Mouse (Mus musculus) heart, embryonic 12.5 days (tissue): ENCODE data around the gene Ttc16. TPM values are rescaled to one million over a fixed set of nuclear protein-coding genes. Genes with fewer than 3 reads are reported as not detected.

Source experiments
- ATAC-seq: fragments of 200-750 bp; cut with Nextera tagmentation; 2 replicates; pipeline ENCODE4 v1.8.0; 2017; ENCODE audit warnings: moderate TSS enrichment, moderate library complexity; ENCODE audit not compliant: insufficient number of reproducible peaks, low FRiP score
- H3K27ac ChIP-seq: fragments of 300-500 bp; sonication (generic); 2 replicates; pipeline ENCODE4 v1.5.1; 2016; ENCODE audit warnings: mild to moderate bottlenecking, moderate library complexity; ENCODE audit not compliant: poor library complexity, severe bottlenecking
- H3K27me3 ChIP-seq: fragments of 300-500 bp; sonication (generic); replicated peaks from 2 replicates; pipeline ENCODE4 v1.6.1; 2016; ENCODE audit warnings: mild to moderate bottlenecking, moderate library complexity
- H3K36me3 ChIP-seq: fragments of 300-500 bp; sonication (generic); 2 replicates; pipeline ENCODE4 v1.6.1; 2016; ENCODE audit warnings: mild to moderate bottlenecking, moderate library complexity
- H3K4me1 ChIP-seq: fragments of 300-500 bp; sonication (generic); replicated peaks from 2 replicates; pipeline ENCODE4 v1.6.1; 2016; ENCODE audit warnings: mild to moderate bottlenecking
- H3K4me2 ChIP-seq: fragments of 300-500 bp; sonication (generic); 2 replicates; pipeline ENCODE4 v1.6.1; 2016; ENCODE audit warnings: mild to moderate bottlenecking, moderate library complexity
- H3K4me3 ChIP-seq: fragments of 300-500 bp; sonication (generic); 2 replicates; pipeline ENCODE4 v1.5.1; 2016; ENCODE audit warnings: mild to moderate bottlenecking
- H3K9ac ChIP-seq: fragments of 300-500 bp; sonication (generic); 2 replicates; pipeline ENCODE4 v1.6.1; 2016; ENCODE audit warnings: mild to moderate bottlenecking, moderate library complexity
- H3K9me3 ChIP-seq: fragments of 300-500 bp; sonication (generic); replicated peaks from 2 replicates; pipeline ENCODE4 v1.6.1; 2016; ENCODE audit warnings: mild to moderate bottlenecking, moderate library complexity
- WGBS: fragments of 180-500 bp; shearing (Covaris S2); methylation state at CpG from one replicate; pipeline ENCODE4 v1.1.7; 2016; 5-methylcytosine and 5-hydroxymethylcytosine counted together
- polyA plus RNA-seq: library from polyadenylated mRNA; unstranded; fragments of >200 nt; fragmentation: Nextera tagmentation; extraction: Ambion mirVana; gene quantifications from 2 replicates; pipeline ENCODE4 v1.2.1, GENCODE M21; 2016

Ttc16 gene
- polyA plus RNA-seq, 1 experiment from 2014 or later, result 0.24 TPM

DNA sequence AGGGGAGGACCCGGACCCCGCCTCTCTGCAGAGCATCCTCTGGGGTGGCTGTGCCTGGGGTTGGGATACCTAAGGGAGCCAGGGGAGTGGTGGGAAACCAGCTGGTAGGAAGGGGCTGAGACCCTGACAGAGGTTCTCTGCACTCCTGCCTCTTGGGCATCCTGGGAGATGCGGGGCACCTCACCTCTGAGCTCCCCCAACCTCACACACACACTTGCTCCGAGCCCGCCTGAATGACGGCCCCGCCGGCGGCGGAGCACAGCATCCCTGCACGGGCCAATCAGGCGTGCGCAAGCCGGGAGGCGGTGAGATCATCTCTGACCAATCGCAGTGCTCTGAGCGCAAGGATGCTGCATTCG lies 33.3 kb downstream of the Ttc16 start:
- Histone ChIP-seq H3K27ac (no peak overlapping the region), H3K36me3 (peaks cover 30% of the 10 kb centered on the region), H3K9me3 (no peaks in the 10 kb centered on the region), H3K27me3 (peaks cover 44% of the 10 kb centered on the region), H3K4me3 (peak overlapping the region; percentile 52), H3K4me2 (peak overlapping the region; percentile 76), H3K9ac (0 out of 2 replicates have a peak overlapping the region, but pooled peaks have one; percentile 62), H3K4me1 (peaks cover 23% of the 10 kb centered on the region)
- 15% methylated on average over 18 of the region's 18 CpGs for WGBS
- peak; percentile 13; the same call in 1 of the 2 replicates for ATAC-seq

DNA sequence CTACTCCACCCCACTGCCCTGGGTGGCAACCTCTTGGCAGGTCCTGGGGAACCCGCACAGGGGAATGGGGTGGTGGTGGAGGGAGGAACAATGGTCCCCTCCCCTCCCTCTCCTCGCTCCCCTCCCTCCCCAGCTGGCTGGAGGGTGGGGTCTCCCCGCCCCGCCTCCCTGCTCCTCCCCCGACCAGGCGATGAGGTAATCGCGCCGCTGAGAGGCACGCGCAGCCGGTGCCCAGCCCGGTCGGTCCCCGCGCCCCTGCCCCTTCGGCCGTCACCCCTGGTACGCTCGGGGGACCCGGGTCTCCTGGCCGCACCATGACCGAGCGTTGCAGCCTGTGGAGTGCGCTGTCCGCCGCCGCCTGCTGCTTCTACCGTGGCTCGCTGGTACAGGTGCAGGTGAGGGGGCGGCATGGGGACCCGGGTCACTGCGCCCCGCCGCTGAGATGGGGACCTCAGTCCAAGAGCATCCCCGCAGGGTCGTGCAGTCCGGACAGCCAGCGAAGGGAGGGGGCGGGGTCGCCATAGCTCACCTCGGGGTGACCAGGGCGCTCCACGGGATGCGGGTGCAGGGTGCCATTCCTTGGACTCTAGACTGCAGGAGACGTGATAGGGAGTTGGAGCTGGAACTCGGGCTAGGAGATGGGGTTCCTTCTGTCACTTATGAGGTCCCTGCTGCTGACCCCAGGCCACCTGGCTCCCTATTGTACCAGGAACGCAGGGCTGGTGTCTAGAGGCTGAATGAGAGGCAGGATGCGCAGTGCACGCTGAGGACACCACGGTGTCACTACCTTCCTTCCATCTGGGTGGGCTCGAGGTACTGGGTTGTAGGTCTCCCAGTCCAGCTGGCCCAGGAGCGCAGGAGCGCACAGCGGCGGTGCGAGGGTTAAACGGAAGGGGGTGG lies 33.9 kb downstream of the Ttc16 start:
- no peak overlapping the region for H3K27ac ChIP-seq
- peaks cover 23% of the 10 kb centered on the region for H3K36me3 ChIP-seq
- ATAC-seq, result peak; percentile 51
- 11% methylated on average over 56 of the region's 58 CpGs for whole genome bisulfite sequencing
- H3K4me3 ChIP-seq, result peak overlapping the region; percentile 52
- peak overlapping the region; percentile 62 for H3K9ac ChIP-seq
- no peaks in the 10 kb centered on the region for H3K9me3 ChIP-seq
- H3K4me1 ChIP-seq, result peaks cover 29% of the 10 kb centered on the region
- peak overlapping the region; percentile 76 for H3K4me2 ChIP-seq
- H3K27me3 ChIP-seq, result peaks cover 44% of the 10 kb centered on the region

GRCm38 (mm10) chr2:32740916-32741272 lies 34.5 kb downstream of the Ttc16 start, which contains the start of gene 6330409D20Rik:
TSS of gene 6330409D20Rik (minus strand) at chr2:32741016.
- H3K9ac ChIP-seq, result peak within 1 kb of the TSS; percentile 62
- peaks cover 17% of the 10 kb centered on the region for H3K36me3 ChIP-seq
- ATAC-seq, result no peak
- no peak within 1 kb of the TSS for H3K27ac ChIP-seq
- peak within 1 kb of the TSS; percentile 52 for H3K4me3 ChIP-seq
- WGBS, result 14% methylated on average over 11 of the region's 11 CpGs
- peak within 1 kb of the TSS; percentile 76 for H3K4me2 ChIP-seq
- H3K9me3 ChIP-seq, result no peaks in the 10 kb centered on the region
- peaks cover 44% of the 10 kb centered on the region for H3K27me3 ChIP-seq
- H3K4me1 ChIP-seq, result peaks cover 35% of the 10 kb centered on the region

GRCm38 (mm10) chr2:32739311-32739710 lies 36.1 kb downstream of the Ttc16 start:
- no peak overlapping the region for H3K9ac ChIP-seq
- 0 out of 2 replicates have a peak, but pooled peaks cover 8% of the 10 kb centered on the region for H3K36me3 ChIP-seq
- 75% methylated on average over 4 of the region's 4 CpGs for WGBS
- ATAC-seq, result no peak
- H3K9me3 ChIP-seq, result no peaks in the 10 kb centered on the region
- peaks cover 41% of the 10 kb centered on the region for H3K27me3 ChIP-seq
- no peak overlapping the region for H3K27ac ChIP-seq
- no peak overlapping the region for H3K4me2 ChIP-seq
- H3K4me1 ChIP-seq, result peaks cover 51% of the 10 kb centered on the region
- no peak overlapping the region for H3K4me3 ChIP-seq

DNA sequence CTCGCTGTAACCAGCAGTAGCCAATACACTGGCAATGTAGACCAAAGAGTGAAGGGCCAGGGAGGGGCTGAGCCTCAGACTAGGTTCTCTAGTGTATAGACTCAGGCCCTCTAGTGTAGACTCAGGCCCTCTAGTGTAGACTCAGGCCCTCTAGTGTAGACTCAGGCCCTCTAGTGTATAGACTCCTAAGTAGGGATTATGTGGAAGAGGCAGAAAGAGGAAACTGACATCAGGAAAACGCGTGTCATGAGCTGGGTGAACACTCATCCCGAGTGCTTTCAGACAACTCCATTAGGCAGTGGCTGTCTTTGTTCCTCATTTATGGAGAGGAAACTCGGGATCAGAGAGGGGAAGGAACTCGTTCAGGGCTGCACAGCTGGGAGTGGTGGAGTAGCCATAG lies 38.4 kb downstream of the Ttc16 start:
- no peak for ATAC-seq
- 48% methylated on average over 6 of the region's 6 CpGs for WGBS
- Histone ChIP-seq H3K4me3 (no peak overlapping the region), H3K27me3 (peaks cover 19% of the 10 kb centered on the region), H3K4me2 (no peak overlapping the region), H3K27ac (no peak overlapping the region), H3K4me1 (peaks cover 63% of the 10 kb centered on the region), H3K9ac (no peak overlapping the region), H3K36me3 (0 out of 2 replicates have a peak, but pooled peaks cover 4% of the 10 kb centered on the region), H3K9me3 (no peaks in the 10 kb centered on the region)

GRCm38 (mm10) chr2:32736306-32736829 lies 39.1 kb downstream of the Ttc16 start:
- Histone ChIP-seq H3K27me3 (peaks cover 12% of the 10 kb centered on the region), H3K27ac (0 out of 2 replicates have a peak overlapping the region, but pooled peaks have one; percentile 49), H3K4me3 (no peak overlapping the region), H3K4me1 (peaks cover 63% of the 10 kb centered on the region), H3K36me3 (0 out of 2 replicates have a peak, but pooled peaks cover 4% of the 10 kb centered on the region), H3K9ac (no peak overlapping the region), H3K4me2 (no peak overlapping the region), H3K9me3 (no peaks in the 10 kb centered on the region)
- ATAC-seq, result no peak
- WGBS, result 42% methylated on average over 3 of the region's 3 CpGs

- peak; percentile 42 for ATAC-seq
- 0 out of 2 replicates have a peak, but pooled peaks cover 4% of the 10 kb centered on the region for H3K36me3 ChIP-seq
- H3K9me3 ChIP-seq, result no peaks in the 10 kb centered on the region
- 38% methylated on average over 4 of the region's 4 CpGs for WGBS
- H3K4me2 ChIP-seq, result peak overlapping the region; percentile 14; the same call in 1 of the 2 replicates
- H3K27ac ChIP-seq, result peak overlapping the region; percentile 77
- H3K4me1 ChIP-seq, result peaks cover 70% of the 10 kb centered on the region
- H3K9ac ChIP-seq, result no peak overlapping the region
- no peak overlapping the region for H3K4me3 ChIP-seq
- peaks cover 5% of the 10 kb centered on the region for H3K27me3 ChIP-seq
These were observed 40.5 kb downstream of the Ttc16 start for GRCm38 (mm10) chr2:32734933-32735332.

GRCm38 (mm10) chr2:32734480-32734879 lies 41.0 kb downstream of the Ttc16 start:
- ATAC-seq, result peak; percentile 46; the same call in 1 of the 2 replicates
- H3K9ac ChIP-seq, result no peak overlapping the region
- 43% methylated on average over 4 of the region's 4 CpGs for WGBS

DNA sequence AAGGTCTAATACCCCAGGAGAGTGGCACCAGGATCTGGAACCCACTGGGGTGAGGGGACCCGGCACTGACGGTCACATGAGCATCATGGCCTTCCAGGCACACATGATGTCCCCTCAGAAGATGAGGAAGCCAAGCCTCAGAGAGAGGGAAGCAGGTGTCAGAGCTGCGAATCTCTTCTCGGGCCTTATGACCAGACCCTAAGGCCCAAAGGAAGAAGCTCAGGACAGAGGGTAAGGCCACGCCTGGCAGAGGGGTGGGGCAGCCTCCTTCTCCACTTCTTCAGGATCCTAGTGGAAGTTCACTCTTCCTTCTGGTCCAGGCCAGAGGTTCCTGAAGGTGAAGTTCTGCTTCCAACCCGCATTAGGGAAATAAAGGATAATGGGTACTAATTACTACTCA lies 42.7 kb downstream of the Ttc16 start:
- H3K4me3 ChIP-seq, result no peak overlapping the region
- H3K27me3 ChIP-seq, result no peaks in the 10 kb centered on the region
- H3K36me3 ChIP-seq, result 0 out of 2 replicates have a peak, but pooled peaks cover 3% of the 10 kb centered on the region
- ATAC-seq, result no peak
- no peak overlapping the region for H3K9ac ChIP-seq
- H3K4me1 ChIP-seq, result peaks cover 81% of the 10 kb centered on the region
- no peak overlapping the region for H3K4me2 ChIP-seq
- no peaks in the 10 kb centered on the region for H3K9me3 ChIP-seq
- H3K27ac ChIP-seq, result peak overlapping the region; percentile 52; the same call in 1 of the 2 replicates
- 63% methylated on average over 6 of the region's 6 CpGs for WGBS

More at GRCm38 (mm10) chr2:32734480-32734879, 41.0 kb downstream of the Ttc16 start:
- H3K9me3 ChIP-seq, result no peaks in the 10 kb centered on the region
- 0 out of 2 replicates have a peak, but pooled peaks cover 4% of the 10 kb centered on the region for H3K36me3 ChIP-seq
- H3K4me1 ChIP-seq, result peaks cover 75% of the 10 kb centered on the region
- H3K4me3 ChIP-seq, result no peak overlapping the region
- H3K27me3 ChIP-seq, result peaks cover under 1% of the 10 kb centered on the region; the same call in 1 of the 2 replicates
- peak overlapping the region; percentile 77 for H3K27ac ChIP-seq
- peak overlapping the region; percentile 14; the same call in 1 of the 2 replicates for H3K4me2 ChIP-seq

GRCm38 (mm10) chr2:32731911-32732310 lies 43.5 kb downstream of the Ttc16 start:
- no peak for ATAC-seq
- Histone ChIP-seq H3K4me1 (peaks cover 77% of the 10 kb centered on the region), H3K4me3 (no peak overlapping the region), H3K9me3 (no peaks in the 10 kb centered on the region), H3K9ac (0 out of 2 replicates have a peak overlapping the region, but pooled peaks have one; percentile 3), H3K4me2 (peak overlapping the region; percentile 68), H3K27me3 (no peaks in the 10 kb centered on the region), H3K36me3 (no peaks in the 10 kb centered on the region), H3K27ac (peak overlapping the region; percentile 80)
- 62% methylated on average over 4 of the region's 4 CpGs for WGBS

GRCm38 (mm10) chr2:32730854-32731253 lies 44.6 kb downstream of the Ttc16 start:
- Histone ChIP-seq H3K9me3 (no peaks in the 10 kb centered on the region), H3K4me3 (0 out of 2 replicates have a peak overlapping the region, but pooled peaks have one; percentile 49), H3K36me3 (no peaks in the 10 kb centered on the region), H3K9ac (no peak overlapping the region), H3K27ac (peak overlapping the region; percentile 80), H3K27me3 (no peaks in the 10 kb centered on the region), H3K4me1 (peaks cover 67% of the 10 kb centered on the region), H3K4me2 (peak overlapping the region; percentile 68)
- ATAC-seq, result 0 out of 2 replicates have a peak, but pooled peaks have one; percentile 13
- 17% methylated on average over 11 of the region's 11 CpGs for WGBS
